Mouse (Mus musculus) kidney, postnatal 25 days (tissue): ENCODE results near the gene Nol9.

ENCODE experiments used
- DNase-seq, 2 experiments: peaks; one replicate each; pipeline ENCODE4 v3.0.0; 2021; ENCODE audit warnings: mixed read lengths in 2 of 2

Gene Nol9

DNA sequence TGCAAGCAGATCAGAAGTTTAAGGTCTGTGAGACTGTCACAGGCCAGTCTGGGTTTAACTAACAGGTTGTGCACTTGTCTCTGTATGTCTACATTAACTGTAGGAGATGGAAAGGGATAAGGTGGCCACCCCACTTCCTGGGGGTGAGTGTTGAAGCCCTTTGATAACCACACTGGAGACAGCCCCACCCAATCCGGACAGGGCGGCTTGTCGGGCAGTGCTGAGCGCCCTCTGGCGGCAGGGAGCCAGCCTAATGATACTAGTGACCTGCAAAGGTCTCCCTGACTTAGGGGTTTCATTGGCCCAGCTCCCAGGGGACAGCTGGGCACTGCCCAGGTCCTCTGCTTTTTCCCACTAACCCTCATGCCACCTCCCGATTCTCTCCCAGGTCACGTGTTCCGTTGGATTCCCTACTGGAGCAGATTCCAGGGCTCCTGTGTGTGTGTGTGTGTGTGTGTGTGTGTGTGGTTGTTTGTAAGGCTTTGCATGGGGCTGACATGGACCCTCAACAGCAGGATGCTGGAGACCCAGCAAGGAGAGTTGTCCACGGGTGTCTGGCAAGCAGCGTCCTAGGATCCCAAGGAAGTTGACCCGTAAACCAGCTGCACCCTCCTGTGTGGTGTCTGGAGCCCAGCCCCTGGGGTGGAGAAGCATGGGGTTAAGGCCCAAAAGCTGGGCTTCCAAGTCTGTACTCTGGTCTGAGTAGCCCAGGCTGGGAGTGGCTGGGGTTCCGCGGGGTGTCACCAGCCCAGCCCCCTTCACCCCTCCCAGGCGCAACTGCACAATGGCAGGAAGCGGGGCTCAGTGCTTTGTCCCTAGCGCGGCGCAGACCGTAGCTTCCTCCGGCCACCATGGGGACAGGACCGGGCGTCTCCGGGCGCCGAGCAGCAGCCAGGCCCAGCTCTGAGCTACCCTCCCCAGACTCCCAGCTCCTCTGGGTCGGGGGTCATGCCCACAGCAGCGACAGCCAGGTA is 57.1 kb downstream of the Nol9 start:
- peak; percentile 89 to 91 for DNase-seq

DNA sequence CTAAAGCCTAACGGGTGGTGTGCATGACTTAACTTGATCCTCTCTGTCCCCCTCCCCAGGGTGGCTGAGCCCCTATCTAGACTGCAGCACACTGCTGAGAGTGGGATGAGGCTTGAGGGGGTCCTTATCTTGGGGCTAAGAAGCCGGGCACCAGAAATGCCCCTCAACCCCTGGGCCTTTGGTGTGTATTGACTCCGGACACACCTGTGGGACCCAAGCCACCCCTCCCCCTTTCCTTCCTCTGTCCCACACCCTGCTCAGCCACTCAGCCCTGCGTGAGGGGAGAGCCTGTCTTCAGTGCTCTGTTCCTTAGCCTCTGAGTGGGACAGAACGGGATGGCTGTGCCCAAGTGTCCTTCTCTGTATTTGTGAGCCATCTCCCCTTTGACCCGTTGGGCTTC is 57.8 kb downstream of the Nol9 start:
- peak in 1 of 2 experiments; percentile 53 for DNase-seq

DNA sequence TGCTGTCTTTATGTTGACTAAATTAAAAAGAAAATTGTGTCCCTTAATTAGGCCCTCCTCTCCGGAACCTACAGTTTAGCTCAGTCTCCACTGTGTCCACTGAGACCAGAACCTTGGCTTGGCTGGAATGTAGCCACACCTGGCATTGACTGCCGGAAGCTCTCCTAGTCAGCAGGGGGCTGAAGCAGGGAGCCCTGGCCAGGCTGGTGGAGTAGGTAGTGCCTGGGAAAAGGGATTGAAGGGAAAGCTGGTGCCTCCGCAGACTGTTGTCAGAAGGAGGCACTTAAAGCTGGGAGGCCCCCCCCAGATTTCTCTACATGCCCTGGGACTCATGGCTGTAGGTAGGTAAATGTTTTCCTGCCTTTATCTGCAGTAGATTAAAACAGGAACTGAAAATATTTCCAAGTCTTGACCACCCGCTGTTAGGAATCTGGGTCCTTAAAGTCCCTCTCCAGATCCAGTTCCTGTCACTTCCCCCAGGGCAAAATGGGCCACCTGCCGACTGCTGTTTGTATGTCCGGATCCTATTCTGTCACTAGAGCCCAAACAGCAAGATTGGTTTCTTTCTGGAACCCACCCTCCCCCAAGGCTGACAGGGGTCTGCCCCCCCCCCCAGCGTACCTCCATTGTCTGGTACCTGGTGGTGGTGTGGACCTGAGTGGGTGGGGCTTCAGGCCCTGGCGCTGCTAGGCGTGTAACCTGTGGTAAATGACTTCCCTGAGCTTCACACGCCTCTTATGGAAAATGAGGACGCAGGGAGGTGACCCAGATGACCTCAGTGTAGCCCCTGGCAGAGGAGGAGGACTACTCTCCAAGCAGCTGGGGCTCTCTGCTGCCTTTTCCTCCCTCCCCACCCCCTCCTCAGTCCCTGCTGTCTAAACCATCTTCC is 59.0 kb downstream of the Nol9 start:
- peak; percentile 62 to 68 for DNase-seq

DNA sequence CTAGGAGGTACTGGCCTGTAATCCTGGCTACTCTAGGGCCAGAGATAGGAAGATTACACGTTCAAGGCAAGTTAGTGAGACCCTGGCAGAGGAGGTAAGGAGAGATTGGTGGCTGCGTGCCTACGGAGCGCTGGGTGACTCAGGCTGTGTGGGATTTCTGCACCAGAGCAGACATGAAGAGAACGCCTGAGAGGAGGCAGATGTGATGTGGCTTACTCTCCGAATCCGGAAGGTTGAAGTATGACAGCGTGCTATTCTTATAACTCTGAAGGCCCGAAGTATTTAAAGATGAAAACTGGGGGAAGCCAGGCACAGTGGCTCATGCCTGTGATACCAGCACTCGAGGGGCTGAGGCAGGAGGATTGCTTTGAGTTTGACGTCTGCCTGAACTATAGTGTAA is 61.4 kb downstream of the Nol9 start:
- no peak for DNase-seq

DNA sequence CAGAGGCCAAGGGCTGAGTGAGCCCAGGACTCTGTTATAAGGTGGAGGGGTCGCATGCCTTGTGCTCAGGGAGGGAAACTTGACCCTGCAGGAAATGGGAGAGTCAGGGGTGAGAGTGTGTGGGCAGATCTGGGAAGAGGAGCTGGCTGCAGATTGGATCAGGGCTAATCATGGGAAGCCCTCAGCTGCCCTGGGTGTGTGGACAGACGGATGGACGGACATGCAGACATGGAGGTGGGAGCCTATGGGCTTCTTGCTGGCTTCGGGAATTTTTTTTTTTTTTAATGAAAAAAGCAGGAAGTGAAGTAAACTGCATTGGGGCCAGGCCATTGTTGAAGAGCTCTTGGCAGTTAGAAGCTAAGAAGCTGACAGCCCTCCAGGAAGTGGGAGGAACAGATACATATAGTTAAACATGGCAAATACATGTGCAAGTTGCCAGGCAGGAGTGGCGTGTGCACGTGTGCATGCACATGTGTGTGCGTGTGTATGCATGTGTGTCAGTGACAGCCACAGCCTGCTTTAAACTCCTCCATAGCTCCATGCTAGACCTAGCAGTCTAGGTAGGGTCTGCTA is 62.0 kb downstream of the Nol9 start:
- DNase-seq = no peak

DNA sequence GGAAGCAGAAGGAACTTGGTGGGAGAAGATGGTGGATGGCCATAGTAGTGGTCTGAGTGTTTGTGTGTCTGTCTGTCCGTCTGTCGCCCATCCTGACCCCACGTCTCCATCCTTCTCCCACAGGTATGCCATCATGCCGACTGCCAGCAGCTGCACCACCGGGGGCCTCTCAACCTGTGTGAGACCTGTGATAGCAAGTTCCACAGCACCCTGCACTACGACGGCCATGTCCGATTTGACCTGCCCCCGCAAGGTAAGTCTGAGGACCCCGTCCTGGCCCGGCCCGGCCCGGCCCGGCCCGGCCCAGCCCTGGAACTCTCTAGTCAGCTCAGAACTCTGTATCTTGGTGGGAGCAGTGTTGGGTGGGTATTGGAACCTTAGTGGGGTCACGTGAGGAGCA is 62.8 kb downstream of the Nol9 start:
- no peak for DNase-seq

DNA sequence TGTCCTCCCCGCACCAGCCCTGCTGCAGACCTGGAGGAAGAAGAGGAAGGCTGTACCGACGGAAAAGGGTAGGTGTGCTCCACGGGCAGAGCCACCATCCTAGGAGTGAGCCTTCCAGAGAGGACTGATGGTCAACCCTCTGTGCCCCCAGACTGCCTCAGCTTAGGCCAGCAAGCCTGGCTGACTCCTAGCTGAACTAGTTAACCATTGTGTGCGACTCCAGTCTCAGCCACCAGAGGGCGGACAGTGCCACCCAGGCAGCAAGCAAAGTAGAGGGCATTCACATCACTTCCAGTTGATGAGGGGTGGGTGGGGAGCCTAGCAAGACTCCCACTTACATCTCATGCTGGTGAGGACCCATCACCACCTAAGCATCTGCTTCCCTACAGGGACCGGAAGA is 63.9 kb downstream of the Nol9 start:
- DNase-seq = peak; percentile 86 to 92

DNA sequence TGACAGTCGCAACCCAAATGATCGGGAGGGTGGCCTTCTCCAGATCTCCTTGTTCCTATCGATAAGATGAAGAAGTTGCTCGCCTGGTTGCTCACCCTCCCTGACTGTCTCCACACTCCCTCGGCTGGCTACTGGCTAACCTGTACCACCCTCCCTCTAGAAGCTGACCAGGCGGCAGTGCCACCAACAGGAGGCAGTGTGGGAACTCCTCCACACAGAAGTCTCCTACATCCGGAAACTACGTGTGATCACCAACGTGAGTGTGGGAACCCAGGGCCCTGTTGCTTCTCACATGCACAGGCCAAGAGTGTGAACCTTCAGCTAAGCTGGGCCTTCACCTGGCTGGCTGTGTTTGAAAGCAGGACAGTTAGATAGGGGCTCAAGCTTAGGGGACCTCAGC is 67.6 kb downstream of the Nol9 start:
- no peak for DNase-seq

DNA sequence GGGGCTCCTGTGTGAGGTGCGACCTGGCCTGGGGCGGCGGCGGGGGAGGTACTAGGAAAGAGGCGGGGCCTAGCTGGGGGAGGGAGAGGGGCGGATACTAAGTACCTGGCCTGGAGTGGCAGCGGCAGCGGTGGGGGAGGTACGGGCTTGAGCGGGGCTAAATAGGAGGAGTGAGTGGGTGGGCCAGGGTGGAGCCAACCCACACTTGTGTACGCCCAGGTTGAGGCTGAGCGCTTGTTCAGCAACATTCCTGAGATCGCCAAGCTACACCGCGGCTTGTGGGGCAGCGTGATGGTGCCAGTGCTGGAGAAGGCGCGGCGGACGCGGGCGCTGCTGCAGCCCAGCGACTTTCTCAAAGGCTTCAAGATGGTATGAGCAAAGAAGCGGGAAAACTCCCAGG is 68.4 kb downstream of the Nol9 start:
- peak; percentile 91 to 97 for DNase-seq

DNA sequence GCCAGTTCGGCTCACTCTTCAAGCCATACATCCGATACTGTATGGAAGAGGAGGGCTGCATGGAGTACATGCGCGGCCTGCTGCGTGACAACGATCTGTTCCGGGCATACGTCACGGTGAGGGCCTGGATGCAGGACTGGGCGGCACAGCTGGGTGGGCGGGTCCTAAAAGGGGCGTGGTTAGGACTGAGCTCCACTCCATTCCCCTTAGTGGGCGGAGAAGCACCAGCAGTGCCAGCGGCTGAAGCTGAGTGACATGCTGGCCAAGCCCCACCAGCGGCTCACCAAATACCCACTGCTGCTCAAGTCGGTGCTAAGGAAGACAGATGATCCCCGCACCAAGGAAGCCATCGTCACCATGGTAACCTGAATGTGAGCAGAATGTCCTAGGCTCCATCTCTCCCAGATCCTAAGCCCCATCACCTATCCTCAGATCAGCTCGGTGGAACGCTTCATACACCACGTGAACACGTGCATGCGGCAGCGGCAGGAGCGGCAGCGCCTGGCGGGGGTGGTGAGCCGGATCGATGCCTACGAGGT is 68.9 kb downstream of the Nol9 start:
- peak; percentile 91 to 95 for DNase-seq

DNA sequence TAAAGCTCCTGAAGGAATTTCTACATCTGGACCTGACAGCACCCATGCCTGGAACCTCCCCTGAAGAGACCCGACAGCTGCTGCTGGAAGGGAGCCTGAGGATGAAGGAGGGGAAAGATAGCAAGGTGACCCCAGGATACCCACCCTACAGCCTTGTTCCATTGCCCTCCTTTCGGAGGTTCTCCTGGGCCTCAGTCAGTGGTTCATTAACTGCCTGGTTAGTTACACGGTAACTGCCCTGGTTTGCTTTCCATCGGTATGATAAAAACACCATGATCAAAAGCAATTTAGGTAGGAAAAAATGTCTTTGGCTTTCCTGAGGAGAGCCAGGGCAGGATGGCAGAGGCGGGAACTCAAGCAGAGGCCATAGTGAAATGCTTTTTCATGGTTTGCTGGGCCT is 69.6 kb downstream of the Nol9 start:
- no peak for DNase-seq

DNA sequence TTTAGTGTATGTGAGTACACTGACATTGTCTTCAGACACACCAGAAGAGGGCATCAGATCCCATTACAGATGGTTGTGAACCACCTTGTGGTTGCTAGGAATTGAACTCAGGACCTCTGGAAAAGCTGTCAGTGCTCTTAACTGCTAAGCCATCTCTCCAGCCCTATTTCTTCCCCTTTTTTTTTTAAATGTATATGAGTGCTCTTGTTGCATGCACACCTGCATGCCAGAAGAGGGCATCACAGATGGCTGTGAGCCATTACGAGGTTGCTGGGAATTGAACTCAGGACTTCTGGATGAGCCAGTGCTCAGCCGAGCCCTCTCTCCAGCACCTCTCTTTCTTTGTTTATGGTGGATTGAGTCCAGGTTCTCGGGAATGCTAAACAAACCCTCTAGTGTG is 70.4 kb downstream of the Nol9 start:
- DNase-seq = no peak

DNA sequence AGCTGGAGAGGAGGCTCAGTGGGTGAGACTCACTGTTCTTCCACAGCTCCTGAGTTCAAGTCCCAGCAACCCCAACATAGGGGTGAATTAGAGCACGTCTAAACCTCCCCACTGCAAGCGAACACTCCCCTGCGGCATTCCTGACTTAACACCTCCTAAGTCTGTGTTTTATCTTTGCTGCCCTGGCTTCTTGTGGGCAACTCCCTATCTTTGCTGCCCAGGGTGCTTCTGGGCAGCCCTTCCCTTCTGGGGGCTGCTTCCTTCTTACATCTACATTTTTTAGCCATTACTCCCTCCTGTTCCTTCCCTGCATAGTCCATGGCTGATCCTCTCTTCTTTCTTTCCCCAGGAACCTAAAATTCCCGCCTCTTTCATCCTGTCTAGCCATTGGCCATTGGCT is 71.6 kb downstream of the Nol9 start:
- DNase-seq = no peak
